Mouse (Mus musculus) MEL (cell line): ENCODE results near the gene Gm26657. TPM values are rescaled to one million over a fixed set of nuclear protein-coding genes. Genes with fewer than 3 reads are reported as not detected.

Source experiments
- DNase-seq: peaks from one replicate; pipeline ENCODE4 v3.0.0; 2011; ENCODE audit warnings: low read depth, low spot score
- H3K27ac ChIP-seq: 2 replicates; pipeline ENCODE4 v1.5.1; 2012; ENCODE audit warnings: low read depth, mild to moderate bottlenecking, control low read depth, low read length, moderate library complexity; ENCODE audit not compliant: control insufficient read depth
- H3K27me3 ChIP-seq, 2 experiments: fragments of 150-350 bp in 1 of 2; sonication (generic) in 1 of 2; 2 replicates each; pipeline ENCODE4 v1.6.1; 2012; ENCODE audit warnings: low read length in 2 of 2, mild to moderate bottlenecking in 2 of 2, improper control_type of control experiment in 1 of 2, moderate library complexity in 1 of 2; ENCODE audit not compliant: insufficient read depth in 2 of 2, control insufficient read depth in 1 of 2
- H3K36me3 ChIP-seq, 2 experiments: 2 replicates each; pipeline ENCODE4 v1.6.1; 2012 to 2014; ENCODE audit warnings: low read length in 2 of 2, improper control_type of control experiment in 1 of 2, inconsistent platforms in 1 of 2, mild to moderate bottlenecking in 1 of 2; ENCODE audit not compliant: insufficient read depth in 2 of 2, control insufficient read depth in 1 of 2
- H3K4me1 ChIP-seq, 2 experiments: fragments of 150-350 bp in 1 of 2; sonication (generic) in 1 of 2; 2 replicates each; pipeline ENCODE4 v1.6.1; 2012; ENCODE audit warnings: low read length in 2 of 2, improper control_type of control experiment in 1 of 2, mild to moderate bottlenecking in 1 of 2; ENCODE audit not compliant: insufficient read depth in 2 of 2, control insufficient read depth in 1 of 2
- H3K4me3 ChIP-seq, 2 experiments: fragments of 150-350 bp in 1 of 2; sonication (generic) in 1 of 2; 2 replicates each; pipeline ENCODE4 v1.5.1; 2012; ENCODE audit warnings: low read depth in 2 of 2, low read length in 2 of 2, mild to moderate bottlenecking in 2 of 2, moderate library complexity in 2 of 2, control low read depth in 1 of 2, improper control_type of control experiment in 1 of 2; ENCODE audit not compliant: control insufficient read depth in 1 of 2, insufficient read depth in 1 of 2
- H3K79me2 ChIP-seq: 2 replicates; pipeline ENCODE4 v1.6.1; 2012; ENCODE audit warnings: mild to moderate bottlenecking, low read length, moderate library complexity; ENCODE audit not compliant: control insufficient read depth, poor library complexity, insufficient read depth
- H3K9ac ChIP-seq: 2 replicates; pipeline ENCODE4 v1.6.1; 2012; ENCODE audit warnings: low read depth, mild to moderate bottlenecking, control low read depth, low read length, moderate library complexity; ENCODE audit not compliant: control insufficient read depth, poor library complexity, severe bottlenecking
- H3K9me3 ChIP-seq: fragments of 150-350 bp; sonication (generic); replicated peaks from 2 replicates; pipeline ENCODE4 v1.6.1; 2012; ENCODE audit warnings: mild to moderate bottlenecking, low read length, improper control_type of control experiment, moderate library complexity; ENCODE audit not compliant: insufficient read depth
- BHLHE40 ChIP-seq: IDR thresholded peaks from 2 replicates; pipeline ENCODE4 v1.6.1; 2012; ENCODE audit warnings: low read depth, mild to moderate bottlenecking, inconsistent platforms, low read length, improper control_type of control experiment, borderline replicate concordance
- CHD1 ChIP-seq: IDR thresholded peaks from 2 replicates; pipeline ENCODE4 v1.6.1; 2012; ENCODE audit warnings: low read depth, mild to moderate bottlenecking, inconsistent platforms, low read length, improper control_type of control experiment
- CTCF ChIP-seq, 3 experiments: IDR thresholded peaks in 2 of 3; conservative IDR thresholded peaks in 1 of 3; 2 replicates each; pipeline ENCODE4 v1.5.1; 2011 to 2012; ENCODE audit warnings: low read length in 3 of 3, low read depth in 2 of 3, mild to moderate bottlenecking in 2 of 3, improper control_type of control experiment in 1 of 3, inconsistent platforms in 1 of 3, mixed read lengths in 1 of 3, moderate library complexity in 1 of 3; ENCODE audit not compliant: control insufficient read depth in 1 of 3, insufficient read depth in 1 of 3, poor library complexity in 1 of 3, severe bottlenecking in 1 of 3
- ELF1 ChIP-seq: IDR thresholded peaks from 2 replicates; pipeline ENCODE4 v1.6.1; 2014; ENCODE audit warnings: low read depth, mild to moderate bottlenecking, inconsistent platforms, low read length, improper control_type of control experiment, moderate library complexity
- ETS1 ChIP-seq: IDR thresholded peaks from 2 replicates; pipeline ENCODE4 v1.6.1; 2012; ENCODE audit warnings: low read depth, mild to moderate bottlenecking, inconsistent platforms, low read length, improper control_type of control experiment, moderate library complexity
- GABPA ChIP-seq: IDR thresholded peaks from 2 replicates; pipeline ENCODE4 v1.6.1; 2012; ENCODE audit warnings: low read depth, mild to moderate bottlenecking, inconsistent platforms, low read length, improper control_type of control experiment, moderate library complexity
- GATA1 ChIP-seq: IDR thresholded peaks from 2 replicates; pipeline ENCODE4 v1.6.1; 2011; ENCODE audit warnings: low read depth, low read length, improper control_type of control experiment
- HCFC1 ChIP-seq: IDR thresholded peaks from 2 replicates; pipeline ENCODE4 v1.6.1; 2012; ENCODE audit warnings: low read depth, mild to moderate bottlenecking, inconsistent platforms, low read length, improper control_type of control experiment, moderate library complexity
- KAT2A ChIP-seq: conservative IDR thresholded peaks from 2 replicates; pipeline ENCODE4 v1.6.1; 2012; ENCODE audit warnings: low read depth, low read length, improper control_type of control experiment, inconsistent platforms
- MAX ChIP-seq: IDR thresholded peaks from 2 replicates; pipeline ENCODE4 v1.6.1; 2011; ENCODE audit warnings: low read length, improper control_type of control experiment
- MEF2A ChIP-seq: IDR thresholded peaks from 2 replicates; pipeline ENCODE4 v1.6.1; 2014; ENCODE audit warnings: low read depth, mild to moderate bottlenecking, inconsistent platforms, low read length, improper control_type of control experiment; ENCODE audit not compliant: poor library complexity, insufficient replicate concordance, severe bottlenecking; ENCODE audit errors: extremely low read depth
- MXI1 ChIP-seq: IDR thresholded peaks from 2 replicates; pipeline ENCODE4 v1.6.1; 2011; ENCODE audit warnings: mild to moderate bottlenecking, low read depth, low read length, improper control_type of control experiment
- MYB ChIP-seq: IDR thresholded peaks from 2 replicates; pipeline ENCODE4 v1.6.1; 2011; ENCODE audit warnings: mild to moderate bottlenecking, low read depth, low read length, improper control_type of control experiment
- MYC ChIP-seq: IDR thresholded peaks from 2 replicates; pipeline ENCODE4 v1.6.1; 2011; ENCODE audit warnings: low read depth, mild to moderate bottlenecking, low read length, improper control_type of control experiment, moderate library complexity
- NELFE ChIP-seq: IDR thresholded peaks from 2 replicates; pipeline ENCODE4 v1.6.1; 2011; ENCODE audit warnings: low read depth, low read length, improper control_type of control experiment
- NRF1 ChIP-seq: IDR thresholded peaks from 2 replicates; pipeline ENCODE4 v1.6.1; 2014; ENCODE audit warnings: low read depth, mild to moderate bottlenecking, inconsistent platforms, low read length, improper control_type of control experiment, moderate library complexity; ENCODE audit not compliant: poor library complexity, insufficient read depth, severe bottlenecking
- POLR2A ChIP-seq, 2 experiments: IDR thresholded peaks; 2 replicates each; pipeline ENCODE4 v1.6.1; 2011 to 2012; ENCODE audit warnings: low read length in 2 of 2, mild to moderate bottlenecking in 2 of 2, control low read depth in 1 of 2, improper control_type of control experiment in 1 of 2, low read depth in 1 of 2, moderate library complexity in 1 of 2; ENCODE audit not compliant: control insufficient read depth in 1 of 2, insufficient read depth in 1 of 2, poor library complexity in 1 of 2
- POLR2AphosphoS2 ChIP-seq: IDR thresholded peaks from 2 replicates; pipeline ENCODE4 v1.6.1; 2011; ENCODE audit warnings: low read length, improper control_type of control experiment
- POLR2AphosphoS5 ChIP-seq: IDR thresholded peaks from 2 replicates; pipeline ENCODE4 v1.6.1; 2012; ENCODE audit warnings: low read depth, borderline replicate concordance, mild to moderate bottlenecking, inconsistent platforms, low read length, moderate library complexity, mixed read lengths
- RCOR1 ChIP-seq: IDR thresholded peaks from 2 replicates; pipeline ENCODE4 v1.6.1; 2012; ENCODE audit warnings: low read depth, mild to moderate bottlenecking, inconsistent platforms, low read length, improper control_type of control experiment
- SMC3 ChIP-seq: IDR thresholded peaks from 2 replicates; pipeline ENCODE4 v1.6.1; 2011; ENCODE audit warnings: low read depth, low read length, improper control_type of control experiment
- TAL1 ChIP-seq: IDR thresholded peaks from 2 replicates; pipeline ENCODE4 v1.6.1; 2012; ENCODE audit warnings: mild to moderate bottlenecking, inconsistent platforms, low read length, moderate library complexity, mixed read lengths
- TBP ChIP-seq: IDR thresholded peaks from 2 replicates; pipeline ENCODE4 v1.8.0; 2011; ENCODE audit warnings: low read depth, low read length, improper control_type of control experiment
- TCF12 ChIP-seq: IDR thresholded peaks from 2 replicates; pipeline ENCODE4 v1.6.1; 2014; ENCODE audit warnings: low read depth, mild to moderate bottlenecking, inconsistent platforms, low read length, improper control_type of control experiment, moderate library complexity
- UBTF ChIP-seq: IDR thresholded peaks from 2 replicates; pipeline ENCODE4 v1.6.1; 2012; ENCODE audit warnings: low read depth, mild to moderate bottlenecking, inconsistent platforms, low read length, improper control_type of control experiment, moderate library complexity, borderline replicate concordance; ENCODE audit not compliant: insufficient read depth
- USF1 ChIP-seq: IDR thresholded peaks from 2 replicates; pipeline ENCODE4 v1.6.1; 2014; ENCODE audit warnings: low read depth, mild to moderate bottlenecking, inconsistent platforms, low read length, improper control_type of control experiment, moderate library complexity
- ZC3H11A ChIP-seq: IDR thresholded peaks from 2 replicates; pipeline ENCODE4 v1.6.1; 2012; ENCODE audit warnings: low read depth, mild to moderate bottlenecking, inconsistent platforms, low read length, improper control_type of control experiment
- ZKSCAN1 ChIP-seq: IDR thresholded peaks from 2 replicates; pipeline ENCODE4 v1.6.1; 2012; ENCODE audit warnings: low read depth, mild to moderate bottlenecking, inconsistent platforms, low read length, improper control_type of control experiment, moderate library complexity
- ZMIZ1 ChIP-seq: IDR thresholded peaks from 2 replicates; pipeline ENCODE4 v1.6.1; 2012; ENCODE audit warnings: low read depth, mild to moderate bottlenecking, inconsistent platforms, low read length, improper control_type of control experiment, moderate library complexity
- polyA plus RNA-seq, 2 experiments: library from polyadenylated mRNA; stranded (reverse) in 1 of 2; unstranded in 1 of 2; fragments of >175 nt in 1 of 2; fragments of >200 nt in 1 of 2; gene quantifications; 2 replicates each; pipeline versions ENCODE4 v1.2.1 to v1.2.4; 2012; ENCODE audit warnings: low replicate concordance in 2 of 2, low read depth in 1 of 2; ENCODE audit not compliant: insufficient read length in 2 of 2, insufficient read depth in 1 of 2, missing spikeins in 1 of 2
- total RNA-seq: library from RNA; depleted of rRNA; stranded (reverse); fragments of 300-350 nt; gene quantifications from 2 replicates; pipeline ENCODE4 v1.2.3, GENCODE M21; 2012

Gene Gm26657
- total and polyA plus RNA-seq, 3 experiments: not detected

- Histone ChIP-seq H3K4me3 (no peak overlapping the region), H3K9ac (no peak overlapping the region), H3K79me2 (no peaks in the 10 kb centered on the region), H3K27me3 (no peaks in the 10 kb centered on the region), H3K4me1 (no peaks in the 10 kb centered on the region), H3K27ac (no peak overlapping the region), H3K9me3 (no peaks in the 10 kb centered on the region), H3K36me3 (no peaks in the 10 kb centered on the region)
- TF ChIP-seq BHLHE40 (no peak), TAL1 (no peak), HCFC1 (no peak), GABPA (no peak), CTCF (IDR thresholded peaks at IDR 0.05 in 2 of 3, conservative IDR thresholded peaks at IDR 0.05 in 1 of 3; ENCODE audit: control insufficient read depth in 1 of 3, insufficient read depth in 1 of 3, low read depth in 2 of 3, low read length in 3 of 3, poor library complexity in 1 of 3, severe bottlenecking in 1 of 3) (no peak), GATA1 (no peak), MYC (no peak), POLR2AphosphoS2 (no peak), TBP (no peak), NRF1 (no peak), ELF1 (no peak), SMC3 (no peak), TCF12 (no peak), ZMIZ1 (no peak), MYB (no peak), ZC3H11A (no peak), KAT2A (no peak), MEF2A (no peak), POLR2A (IDR thresholded peaks at IDR 0.05; ENCODE audit: control insufficient read depth in 1 of 2, insufficient read depth in 1 of 2, low read depth in 1 of 2, low read length in 2 of 2, poor library complexity in 1 of 2) (no peak)
- DNase-seq: no peak
These were observed 20.4 kb upstream of the Gm26657 start for GRCm38 (mm10) chr4:56719456-56719855.

GRCm38 (mm10) chr4:56720403-56720802 is 19.5 kb upstream of the Gm26657 start:
- Histone ChIP-seq H3K79me2 (no peaks in the 10 kb centered on the region), H3K36me3 (no peaks in the 10 kb centered on the region), H3K4me3 (no peak overlapping the region), H3K9ac (no peak overlapping the region), H3K27me3 (no peaks in the 10 kb centered on the region; a peak in 1 of 4 replicates), H3K4me1 (no peaks in the 10 kb centered on the region), H3K27ac (no peak overlapping the region), H3K9me3 (no peaks in the 10 kb centered on the region)
- DNase-seq: no peak
- TF ChIP-seq UBTF (no peak), BHLHE40 (no peak), RCOR1 (no peak), ETS1 (no peak), TAL1 (no peak), MXI1 (no peak), CHD1 (no peak), MAX (no peak), ZKSCAN1 (no peak), USF1 (no peak), ELF1 (no peak), POLR2AphosphoS5 (no peak), POLR2A (IDR thresholded peaks at IDR 0.05; ENCODE audit: control insufficient read depth in 1 of 2, insufficient read depth in 1 of 2, low read depth in 1 of 2, low read length in 2 of 2, poor library complexity in 1 of 2) (no peak), NELFE (no peak), TBP (no peak), SMC3 (no peak), KAT2A (no peak)
